Mouse (Mus musculus): ENCODE data around the gene Znhit1. TPM values are rescaled to one million over a fixed set of nuclear protein-coding genes. Genes with fewer than 3 reads are reported as not detected.
"Not testable (repeated sequence)": the region's sequence is repeated elsewhere in the genome, so short reads cannot be mapped to it uniquely, and the experiment has no call there.

The Znhit1 gene
- polyA plus RNA-seq, 1 experiment from 2014 or later: 110 TPM

GRCm38 (mm10) chr5:136949551-136950336, 38.1 kb downstream of the Znhit1 start:
- ATAC-seq; H3K27me3 ChIP-seq; H3K36me3 ChIP-seq; H3K27ac ChIP-seq; H3K4me3 ChIP-seq (replicated peaks); H3K9ac ChIP-seq (replicated peaks); H3K9me3 ChIP-seq; H3K4me2 ChIP-seq (replicated peaks): not testable (repeated sequence)
- H3K4me1 ChIP-seq (replicated peaks): peaks cover 12% of the 10 kb centered on the region
- WGBS: 82% methylated on average over 14 of the region's 14 CpGs

GRCm38 (mm10) chr5:136947874-136948273, 39.9 kb downstream of the Znhit1 start:
- Histone ChIP-seq H3K4me1 (replicated peaks) (no peaks in the 10 kb centered on the region), H3K36me3 (no peaks in the 10 kb centered on the region), H3K27ac (no peak overlapping the region), H3K27me3 (no peaks in the 10 kb centered on the region), H3K9me3 (no peaks in the 10 kb centered on the region), H3K9ac (replicated peaks) (no peak overlapping the region), H3K4me3 (replicated peaks) (no peak overlapping the region), H3K4me2 (replicated peaks) (no peak overlapping the region)
- no peak for ATAC-seq

GRCm38 (mm10) chr5:136945084-136945483, 42.7 kb downstream of the Znhit1 start:
- Histone ChIP-seq H3K4me2 (replicated peaks) (no peak overlapping the region), H3K4me1 (replicated peaks) (no peaks in the 10 kb centered on the region), H3K9ac (replicated peaks) (no peak overlapping the region), H3K27ac (no peak overlapping the region), H3K4me3 (replicated peaks) (no peak overlapping the region), H3K27me3 (no peaks in the 10 kb centered on the region), H3K9me3 (no peaks in the 10 kb centered on the region), H3K36me3 (no peaks in the 10 kb centered on the region)
- WGBS: 83% methylated on average over 12 of the region's 12 CpGs
- no peak for ATAC-seq

- Histone ChIP-seq H3K4me2 (replicated peaks) (no peak overlapping the region), H3K27me3 (no peaks in the 10 kb centered on the region), H3K4me1 (replicated peaks) (no peaks in the 10 kb centered on the region), H3K4me3 (replicated peaks) (no peak overlapping the region), H3K9ac (replicated peaks) (no peak overlapping the region), H3K9me3 (no peaks in the 10 kb centered on the region), H3K27ac (no peak overlapping the region), H3K36me3 (no peaks in the 10 kb centered on the region)
- no peak for ATAC-seq
- 90% methylated on average over 2 of the region's 2 CpGs for WGBS
Measured at GRCm38 (mm10) chr5:136943382-136943781, 44.4 kb downstream of the Znhit1 start.

- Histone ChIP-seq H3K36me3 (no peaks in the 10 kb centered on the region), H3K9me3 (no peaks in the 10 kb centered on the region), H3K27me3 (no peaks in the 10 kb centered on the region), H3K9ac (replicated peaks) (no peak overlapping the region), H3K4me3 (replicated peaks) (no peak overlapping the region), H3K4me2 (replicated peaks) (no peak overlapping the region), H3K27ac (no peak overlapping the region), H3K4me1 (replicated peaks) (no peaks in the 10 kb centered on the region)
- no peak for ATAC-seq
- WGBS: 80% methylated on average over 3 of the region's 3 CpGs
Measured at GRCm38 (mm10) chr5:136942781-136943180, 45.0 kb downstream of the Znhit1 start.

- H3K27ac ChIP-seq: no peak overlapping the region
- H3K4me2 ChIP-seq (replicated peaks): no peak overlapping the region
- H3K4me1 ChIP-seq (replicated peaks): no peaks in the 10 kb centered on the region
- WGBS: 89% methylated on average over 12 of the region's 12 CpGs
- ATAC-seq: no peak
- no peak overlapping the region for H3K9ac ChIP-seq (replicated peaks)
- no peak overlapping the region for H3K4me3 ChIP-seq (replicated peaks)
- H3K9me3 ChIP-seq: no peaks in the 10 kb centered on the region
- no peaks in the 10 kb centered on the region for H3K27me3 ChIP-seq
- no peaks in the 10 kb centered on the region for H3K36me3 ChIP-seq
Measured at GRCm38 (mm10) chr5:136940845-136941560, 46.8 kb downstream of the Znhit1 start.

GRCm38 (mm10) chr5:136940029-136940428, 47.8 kb downstream of the Znhit1 start:
- not testable (repeated sequence) for H3K4me1 ChIP-seq (replicated peaks); H3K4me3 ChIP-seq (replicated peaks); H3K4me2 ChIP-seq (replicated peaks); H3K9me3 ChIP-seq; H3K27ac ChIP-seq; H3K36me3 ChIP-seq; ATAC-seq; H3K9ac ChIP-seq (replicated peaks); H3K27me3 ChIP-seq
- WGBS: 89% methylated on average over 6 of the region's 6 CpGs

GRCm38 (mm10) chr5:136939284-136939683, 48.5 kb downstream of the Znhit1 start:
- Histone ChIP-seq H3K36me3 (no peaks in the 10 kb centered on the region), H3K27ac (no peak overlapping the region), H3K9me3 (no peaks in the 10 kb centered on the region), H3K4me2 (replicated peaks) (no peak overlapping the region), H3K4me3 (replicated peaks) (no peak overlapping the region), H3K9ac (replicated peaks) (no peak overlapping the region), H3K27me3 (no peaks in the 10 kb centered on the region), H3K4me1 (replicated peaks) (no peaks in the 10 kb centered on the region)
- ATAC-seq: no peak
- WGBS: 68% methylated on average over 7 of the region's 7 CpGs

- WGBS: 97% methylated on average over 5 of the region's 5 CpGs
Measured at GRCm38 (mm10) chr5:136937621-136938020, 50.2 kb downstream of the Znhit1 start.

GRCm38 (mm10) chr5:136936750-136937149, 51.1 kb downstream of the Znhit1 start:
- 87% methylated on average over 6 of the region's 6 CpGs for WGBS
- no peaks in the 10 kb centered on the region for H3K36me3 ChIP-seq
- H3K4me3 ChIP-seq (replicated peaks): no peak overlapping the region
- H3K4me2 ChIP-seq (replicated peaks): no peak overlapping the region
- no peaks in the 10 kb centered on the region for H3K4me1 ChIP-seq (replicated peaks)
- no peak overlapping the region for H3K27ac ChIP-seq
- H3K27me3 ChIP-seq: no peaks in the 10 kb centered on the region
- H3K9ac ChIP-seq (replicated peaks): no peak overlapping the region
- H3K9me3 ChIP-seq: no peaks in the 10 kb centered on the region
- no peak for ATAC-seq

More at GRCm38 (mm10) chr5:136937621-136938020, 50.2 kb downstream of the Znhit1 start:
- no peak overlapping the region for H3K4me3 ChIP-seq (replicated peaks)
- no peak overlapping the region for H3K9ac ChIP-seq (replicated peaks)
- H3K9me3 ChIP-seq: no peaks in the 10 kb centered on the region
- H3K27ac ChIP-seq: no peak overlapping the region
- no peaks in the 10 kb centered on the region for H3K36me3 ChIP-seq
- no peaks in the 10 kb centered on the region for H3K27me3 ChIP-seq
- no peak for ATAC-seq
- no peak overlapping the region for H3K4me2 ChIP-seq (replicated peaks)
- H3K4me1 ChIP-seq (replicated peaks): no peaks in the 10 kb centered on the region

- H3K36me3 ChIP-seq: no peaks in the 10 kb centered on the region
- ATAC-seq: no peak
- H3K9ac ChIP-seq (replicated peaks): no peak overlapping the region
- H3K4me3 ChIP-seq (replicated peaks): no peak overlapping the region
- no peaks in the 10 kb centered on the region for H3K4me1 ChIP-seq (replicated peaks)
- no peaks in the 10 kb centered on the region for H3K27me3 ChIP-seq
- H3K9me3 ChIP-seq: no peaks in the 10 kb centered on the region
- H3K27ac ChIP-seq: no peak overlapping the region
- no peak overlapping the region for H3K4me2 ChIP-seq (replicated peaks)
- 77% methylated on average over 7 of the region's 7 CpGs for WGBS
Measured at GRCm38 (mm10) chr5:136935905-136936695, 51.7 kb downstream of the Znhit1 start.

- Histone ChIP-seq H3K4me2 (replicated peaks) (no peak overlapping the region), H3K4me1 (replicated peaks) (peaks cover 4% of the 10 kb centered on the region; the same call in 1 of the 2 replicates), H3K36me3 (no peaks in the 10 kb centered on the region), H3K4me3 (replicated peaks) (no peak overlapping the region), H3K27me3 (no peaks in the 10 kb centered on the region), H3K9ac (replicated peaks) (no peak overlapping the region), H3K27ac (no peak overlapping the region), H3K9me3 (no peaks in the 10 kb centered on the region)
- ATAC-seq: no peak
- WGBS: 91% methylated on average over 6 of the region's 6 CpGs
Measured at GRCm38 (mm10) chr5:136933930-136934329, 53.9 kb downstream of the Znhit1 start.
